Mouse (Mus musculus) embryonic facial prominence, embryonic 12.5 days (tissue): ENCODE measurements around the gene Ube2j1. TPM values are rescaled to one million over a fixed set of nuclear protein-coding genes. Genes with fewer than 3 reads are reported as not detected.
"Not testable (repeated sequence)": the region's sequence is repeated elsewhere in the genome, so short reads cannot be mapped to it uniquely, and the experiment has no call there.

Experiments
- ATAC-seq: fragments of 200-750 bp; cut with Nextera tagmentation; 2 replicates; pipeline ENCODE4 v1.8.0; 2017; ENCODE audit not compliant: insufficient number of reproducible peaks, insufficient read depth, low FRiP score, low TSS enrichment
- H3K27ac ChIP-seq: fragments of 300-500 bp; sonication (generic); 2 replicates; pipeline ENCODE4 v1.5.1; 2016; ENCODE audit warnings: mild to moderate bottlenecking
- H3K27me3 ChIP-seq: fragments of 300-500 bp; sonication (generic); 2 replicates; pipeline ENCODE4 v1.6.1; 2016; ENCODE audit warnings: mild to moderate bottlenecking, moderate library complexity
- H3K36me3 ChIP-seq: fragments of 300-500 bp; sonication (generic); 2 replicates; pipeline ENCODE4 v1.6.1; 2016; ENCODE audit warnings: mild to moderate bottlenecking
- H3K4me1 ChIP-seq: fragments of 300-500 bp; sonication (generic); 2 replicates; pipeline ENCODE4 v1.6.1; 2016
- H3K4me2 ChIP-seq: fragments of 300-500 bp; sonication (generic); replicated peaks from 2 replicates; pipeline ENCODE4 v1.6.1; 2016; ENCODE audit warnings: mild to moderate bottlenecking, moderate library complexity
- H3K4me3 ChIP-seq: fragments of 300-500 bp; sonication (generic); 2 replicates; pipeline ENCODE4 v1.5.1; 2016; ENCODE audit warnings: mild to moderate bottlenecking
- H3K9ac ChIP-seq: fragments of 300-500 bp; sonication (generic); 2 replicates; pipeline ENCODE4 v1.6.1; 2016; ENCODE audit warnings: mild to moderate bottlenecking, moderate library complexity
- H3K9me3 ChIP-seq: fragments of 300-500 bp; sonication (generic); 2 replicates; pipeline ENCODE4 v1.6.1; 2016; ENCODE audit warnings: mild to moderate bottlenecking, moderate library complexity
- WGBS: fragments of 180-500 bp; shearing (Covaris S2); methylation state at CpG from one replicate; pipeline ENCODE4 v1.1.7; 2016; 5-methylcytosine and 5-hydroxymethylcytosine counted together
- polyA plus RNA-seq: library from polyadenylated mRNA; unstranded; fragments of >200 nt; fragmentation: Nextera tagmentation; extraction: Ambion mirVana; gene quantifications from 2 replicates; pipeline ENCODE4 v1.2.1, GENCODE M21; 2016

Gene Ube2j1
- polyA plus RNA-seq, 1 experiment from 2014 or later: 39.7 TPM

- no peak for ATAC-seq
- Histone ChIP-seq H3K4me3 (no peak overlapping the region), H3K4me1 (no peaks in the 10 kb centered on the region), H3K9ac (no peak overlapping the region), H3K36me3 (no peaks in the 10 kb centered on the region), H3K4me2 (no peak overlapping the region), H3K9me3 (no peaks in the 10 kb centered on the region), H3K27ac (no peak overlapping the region), H3K27me3 (no peaks in the 10 kb centered on the region)
- whole genome bisulfite sequencing: 68% methylated on average over 3 of the region's 3 CpGs
These were observed 37.0 kb upstream of the Ube2j1 start for GRCm38 (mm10) chr4:32994168-32994567.

GRCm38 (mm10) chr4:32996083-32996482, 35.1 kb upstream of the Ube2j1 start:
- Histone ChIP-seq H3K27ac (no peak overlapping the region), H3K4me3 (no peak overlapping the region), H3K9ac (no peak overlapping the region), H3K27me3 (no peaks in the 10 kb centered on the region), H3K36me3 (no peaks in the 10 kb centered on the region), H3K4me2 (no peak overlapping the region), H3K9me3 (no peaks in the 10 kb centered on the region), H3K4me1 (no peaks in the 10 kb centered on the region)
- WGBS: 96% methylated on average over 5 of the region's 5 CpGs
- no peak for ATAC-seq

GRCm38 (mm10) chr4:32997571-32997970, 33.6 kb upstream of the Ube2j1 start:
- Histone ChIP-seq H3K9me3 (no peaks in the 10 kb centered on the region), H3K4me3 (no peak overlapping the region), H3K4me1 (no peaks in the 10 kb centered on the region), H3K4me2 (no peak overlapping the region), H3K27ac (no peak overlapping the region), H3K36me3 (no peaks in the 10 kb centered on the region), H3K9ac (no peak overlapping the region), H3K27me3 (no peaks in the 10 kb centered on the region)
- 91% methylated on average over 5 of the region's 5 CpGs for WGBS
- no peak for ATAC-seq

- no peaks in the 10 kb centered on the region for H3K27me3 ChIP-seq
- H3K27ac ChIP-seq: no peak overlapping the region
- no peaks in the 10 kb centered on the region for H3K36me3 ChIP-seq
- no peak overlapping the region for H3K9ac ChIP-seq
- no peak overlapping the region for H3K4me3 ChIP-seq
- H3K9me3 ChIP-seq: no peaks in the 10 kb centered on the region
- H3K4me1 ChIP-seq: no peaks in the 10 kb centered on the region
- ATAC-seq: no peak
- WGBS: 95% methylated on average over 8 of the region's 8 CpGs
- H3K4me2 ChIP-seq: no peak overlapping the region
These were observed 32.2 kb upstream of the Ube2j1 start for GRCm38 (mm10) chr4:32998996-32999395.

- no peaks in the 10 kb centered on the region for H3K27me3 ChIP-seq
- H3K4me3 ChIP-seq: no peak overlapping the region
- ATAC-seq: no peak
- H3K27ac ChIP-seq: no peak overlapping the region
- no peaks in the 10 kb centered on the region for H3K4me1 ChIP-seq
- no peak overlapping the region for H3K4me2 ChIP-seq
- no peaks in the 10 kb centered on the region for H3K9me3 ChIP-seq
- no peak overlapping the region for H3K9ac ChIP-seq
- 87% methylated on average over 3 of the region's 3 CpGs for WGBS
- no peaks in the 10 kb centered on the region for H3K36me3 ChIP-seq
These were observed 29.1 kb upstream of the Ube2j1 start for GRCm38 (mm10) chr4:33002081-33002480.

GRCm38 (mm10) chr4:33005595-33006470, 25.4 kb upstream of the Ube2j1 start:
- 93% methylated on average over 10 of the region's 10 CpGs for WGBS
- H3K4me2 ChIP-seq, H3K36me3 ChIP-seq, H3K27ac ChIP-seq, H3K9ac ChIP-seq, H3K9me3 ChIP-seq, H3K4me3 ChIP-seq, H3K27me3 ChIP-seq, H3K4me1 ChIP-seq, ATAC-seq: not testable (repeated sequence)

- WGBS: 96% methylated on average over 11 of the region's 11 CpGs
- Histone ChIP-seq H3K27ac (no peak overlapping the region), H3K36me3 (no peaks in the 10 kb centered on the region), H3K4me2 (no peak overlapping the region), H3K9me3 (no peaks in the 10 kb centered on the region), H3K27me3 (no peaks in the 10 kb centered on the region), H3K4me3 (no peak overlapping the region), H3K9ac (no peak overlapping the region), H3K4me1 (no peaks in the 10 kb centered on the region)
- ATAC-seq: no peak
These were observed 24.4 kb upstream of the Ube2j1 start for GRCm38 (mm10) chr4:33006844-33007243.

- Histone ChIP-seq H3K27ac (no peak overlapping the region), H3K4me3 (no peak overlapping the region), H3K36me3 (no peaks in the 10 kb centered on the region), H3K27me3 (no peaks in the 10 kb centered on the region), H3K9ac (no peak overlapping the region), H3K9me3 (no peaks in the 10 kb centered on the region), H3K4me1 (no peaks in the 10 kb centered on the region), H3K4me2 (no peak overlapping the region)
- ATAC-seq: no peak
- WGBS: 89% methylated on average over 9 of the region's 9 CpGs
These were observed 23.6 kb upstream of the Ube2j1 start for GRCm38 (mm10) chr4:33007443-33008217.

- H3K27me3 ChIP-seq: no peaks in the 10 kb centered on the region
- H3K9ac ChIP-seq: no peak overlapping the region
- ATAC-seq: no peak
- H3K4me3 ChIP-seq: no peak overlapping the region
- H3K27ac ChIP-seq: no peak overlapping the region
- no peaks in the 10 kb centered on the region for H3K4me1 ChIP-seq
- no peak overlapping the region for H3K4me2 ChIP-seq
- H3K9me3 ChIP-seq: no peaks in the 10 kb centered on the region
- peaks cover 12% of the 10 kb centered on the region for H3K36me3 ChIP-seq
- 83% methylated on average over 1 of the region's 1 CpGs for WGBS
These were observed 21.1 kb upstream of the Ube2j1 start for GRCm38 (mm10) chr4:33010078-33010477.

- H3K27me3 ChIP-seq: no peaks in the 10 kb centered on the region
- H3K4me2 ChIP-seq: no peak overlapping the region
- peaks cover 12% of the 10 kb centered on the region for H3K36me3 ChIP-seq
- no peak overlapping the region for H3K9ac ChIP-seq
- no peaks in the 10 kb centered on the region for H3K9me3 ChIP-seq
- H3K4me1 ChIP-seq: no peaks in the 10 kb centered on the region
- no peak for ATAC-seq
- no peak overlapping the region for H3K27ac ChIP-seq
- no peak overlapping the region for H3K4me3 ChIP-seq
- WGBS: 83% methylated on average over 4 of the region's 4 CpGs
These were observed 18.7 kb upstream of the Ube2j1 start for GRCm38 (mm10) chr4:33012484-33012883.

- Histone ChIP-seq H3K4me1 (no peaks in the 10 kb centered on the region), H3K4me2 (no peak overlapping the region), H3K36me3 (peaks cover 12% of the 10 kb centered on the region; the same call in 1 of the 2 replicates), H3K4me3 (no peak overlapping the region), H3K9me3 (no peaks in the 10 kb centered on the region), H3K27me3 (no peaks in the 10 kb centered on the region), H3K9ac (no peak overlapping the region), H3K27ac (no peak overlapping the region)
- ATAC-seq: 0 out of 2 replicates have a peak, but pooled peaks have one; percentile 60
- WGBS: 55% methylated on average over 9 of the region's 9 CpGs
These were observed 12.7 kb upstream of the Ube2j1 start for GRCm38 (mm10) chr4:33018361-33018999.
